Mouse (Mus musculus): ENCODE results near the gene Med12l.
A peak's percentile ranks its signal among the peaks of the same experiment; 100 is the strongest.

Med12l gene

DNA sequence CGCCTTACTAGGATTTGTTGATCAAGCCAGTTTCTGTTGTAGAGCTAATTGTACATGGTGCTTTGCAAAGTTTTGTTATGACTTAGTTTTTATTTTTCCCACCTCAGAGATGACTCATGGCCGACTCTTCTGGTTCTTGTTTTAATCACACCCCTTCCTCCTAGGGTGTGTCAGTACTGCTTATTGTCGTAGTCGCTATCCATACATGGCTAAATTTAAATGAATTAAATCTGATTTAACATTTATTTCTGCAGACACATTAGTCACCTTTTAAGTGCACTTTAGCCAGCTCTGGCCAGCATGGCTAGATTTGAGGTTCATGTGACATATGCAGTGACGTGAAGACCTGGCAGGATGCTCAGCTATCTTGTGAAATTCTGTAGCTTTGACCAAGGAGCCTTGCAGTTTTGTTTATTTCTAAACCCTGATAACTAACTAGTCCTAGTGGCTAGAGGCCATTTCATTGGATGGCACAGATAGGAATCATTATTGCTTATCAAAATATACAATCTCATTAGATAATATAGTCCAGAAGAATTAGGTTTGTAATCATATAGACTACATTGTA is 291.0 kb downstream of the Med12l start:
- DNase-seq (ENCODE audit: extremely low spot score, low read depth, low spot score) = no peak

DNA sequence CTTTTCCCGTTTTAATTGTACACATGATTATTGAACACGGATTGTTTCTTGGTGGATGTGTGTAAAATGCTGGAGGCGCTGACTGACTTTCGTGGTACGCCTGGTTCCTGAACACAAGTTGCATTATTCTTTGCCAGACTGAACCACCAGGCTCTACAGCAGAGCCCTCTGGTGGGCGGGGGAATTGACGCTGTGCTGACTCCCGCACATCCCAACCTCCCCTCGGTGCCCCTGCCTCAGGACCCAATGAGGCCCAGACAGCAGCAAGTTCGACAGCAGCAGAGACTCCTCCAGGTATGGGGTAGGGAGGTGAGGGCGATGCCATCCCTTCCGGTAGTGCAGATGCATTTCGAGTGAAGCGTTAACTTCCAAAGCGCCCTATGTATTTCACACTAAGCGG is 292.0 kb downstream of the Med12l start:
- DNase-seq (ENCODE audit: extremely low spot score, low read depth, low spot score) = no peak

DNA sequence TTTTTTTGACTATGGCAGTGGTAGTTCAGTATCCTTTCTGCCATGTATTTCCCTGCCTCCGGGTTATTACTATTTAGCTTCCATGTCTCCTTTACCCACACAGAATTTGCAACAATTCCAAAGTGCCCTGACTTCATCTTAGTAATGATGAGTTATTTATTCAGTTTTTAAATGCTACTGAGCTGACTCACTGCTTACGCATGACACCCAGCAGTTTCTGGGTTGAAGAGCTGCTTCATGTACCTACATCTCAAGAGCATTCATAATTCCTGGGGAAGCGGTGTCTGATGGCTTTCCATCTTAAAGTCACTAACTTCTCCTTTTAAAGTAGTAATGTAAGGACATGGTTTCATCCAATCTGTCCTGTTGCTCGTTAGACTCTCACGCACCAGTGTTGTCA is 299.3 kb downstream of the Med12l start:
- DNase-seq (ENCODE audit: extremely low spot score, low read depth, low spot score) = no peak

DNA sequence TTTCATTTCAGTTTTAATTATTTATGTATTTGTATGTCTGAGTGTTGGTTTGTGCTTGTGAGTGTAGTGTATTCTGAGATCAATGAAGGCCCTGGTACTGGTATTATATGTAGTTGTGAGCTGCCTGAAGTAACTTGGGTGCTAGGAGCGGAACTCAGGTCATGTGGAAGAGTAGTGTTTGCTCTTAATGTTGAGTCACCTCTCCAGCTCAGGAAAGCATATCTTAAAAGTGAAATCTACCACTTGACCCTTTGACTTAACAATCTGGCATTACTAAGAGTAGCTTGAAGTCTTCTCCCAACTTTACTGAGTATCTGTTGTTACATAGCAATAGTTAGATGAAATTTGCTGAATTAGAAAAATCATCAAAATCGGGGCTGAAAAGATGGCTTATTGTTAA is 299.9 kb downstream of the Med12l start:
- DNase-seq (ENCODE audit: extremely low spot score, low read depth, low spot score) = no peak

DNA sequence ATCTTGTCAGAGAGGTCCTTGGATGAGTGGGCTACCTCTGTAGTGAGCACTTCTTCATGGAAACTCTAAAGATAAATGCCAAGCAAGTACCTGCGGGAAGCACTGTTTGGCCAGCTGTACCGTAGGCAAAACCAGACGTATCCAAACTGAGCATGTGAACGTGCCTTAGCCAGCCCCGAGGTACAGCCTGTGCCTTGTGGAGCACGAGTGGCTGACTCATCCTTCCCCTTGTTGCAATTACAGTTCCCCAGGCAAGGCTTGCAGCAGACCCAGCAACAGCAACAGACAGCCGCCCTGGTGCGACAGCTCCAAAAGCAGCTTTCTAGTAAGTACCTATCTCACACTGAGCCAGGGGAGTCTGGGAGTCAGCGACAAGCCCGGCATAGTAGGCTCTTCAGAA is 307.0 kb downstream of the Med12l start:
- no peak for DNase-seq (ENCODE audit: extremely low spot score, low read depth, low spot score)

DNA sequence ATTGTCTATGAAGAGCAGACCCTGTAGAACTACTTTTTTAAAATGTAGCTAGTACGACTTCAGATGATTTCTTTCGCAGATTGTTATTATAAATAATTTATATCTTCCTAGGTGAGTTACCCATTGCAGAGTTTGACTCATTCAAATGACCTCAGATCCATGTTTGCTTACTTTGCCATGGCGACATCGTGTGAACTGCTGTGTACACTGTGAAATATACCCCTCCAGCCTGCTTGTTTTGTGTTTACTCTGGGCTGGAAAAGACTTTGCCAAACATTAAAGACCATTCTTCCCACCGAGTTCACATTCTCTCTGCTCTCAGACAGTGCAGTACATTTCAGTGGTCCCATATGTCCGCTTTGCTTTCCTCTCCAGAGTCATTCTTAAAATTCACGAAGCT is 310.5 kb downstream of the Med12l start:
- DNase-seq (ENCODE audit: extremely low spot score, low read depth, low spot score) = no peak

DNA sequence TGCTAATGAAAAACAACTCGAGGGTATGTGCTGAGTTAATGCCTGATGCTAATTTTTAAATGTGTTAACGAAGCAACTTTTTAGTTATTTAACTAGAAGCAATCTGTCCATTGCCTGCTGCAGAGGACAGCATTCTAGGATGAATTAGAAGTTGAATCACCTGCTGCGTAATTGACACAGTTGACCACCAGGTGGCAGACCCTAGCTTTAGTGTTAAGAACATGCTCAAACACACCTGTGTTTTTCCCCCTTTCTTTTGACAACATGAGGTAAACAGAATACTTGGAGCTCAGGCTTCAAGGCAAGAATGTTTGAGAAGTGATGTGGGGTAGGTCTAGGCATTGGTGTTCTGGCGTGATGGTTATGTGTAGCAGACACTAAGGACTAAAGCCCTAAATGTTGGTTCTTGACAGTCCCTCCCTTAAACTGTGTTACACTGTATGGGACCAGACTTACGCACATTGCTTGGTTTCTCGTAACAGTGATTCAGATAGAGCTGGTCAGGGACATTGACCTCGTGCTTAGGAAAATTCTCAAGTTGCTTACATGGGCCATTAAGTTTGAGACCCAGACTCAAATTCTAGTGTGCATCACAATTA is 315.8 kb downstream of the Med12l start:
- peak; percentile 37 for DNase-seq (ENCODE audit: extremely low spot score, low read depth, low spot score)

DNA sequence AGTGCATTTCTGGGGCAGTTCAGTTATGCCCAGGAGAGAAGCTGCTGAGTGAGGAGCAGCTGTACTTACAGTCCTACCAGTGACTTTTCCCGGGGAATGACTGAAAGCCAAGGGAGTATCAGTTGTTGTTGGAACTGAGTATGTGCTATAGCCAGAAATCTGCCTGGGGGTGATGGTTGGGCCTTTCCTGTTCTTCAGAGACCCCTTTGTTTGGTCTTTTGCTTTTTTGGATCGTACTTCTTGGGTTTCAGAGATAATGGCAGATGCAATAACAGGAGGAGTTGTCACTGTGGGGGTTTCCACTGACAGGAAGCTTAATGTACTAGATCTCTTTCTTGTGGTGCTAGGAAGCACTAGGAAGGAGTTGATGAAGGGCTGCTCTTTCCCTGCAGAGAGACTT is 322.9 kb downstream of the Med12l start:
- no peak for DNase-seq (ENCODE audit: extremely low spot score, low read depth, low spot score)

DNA sequence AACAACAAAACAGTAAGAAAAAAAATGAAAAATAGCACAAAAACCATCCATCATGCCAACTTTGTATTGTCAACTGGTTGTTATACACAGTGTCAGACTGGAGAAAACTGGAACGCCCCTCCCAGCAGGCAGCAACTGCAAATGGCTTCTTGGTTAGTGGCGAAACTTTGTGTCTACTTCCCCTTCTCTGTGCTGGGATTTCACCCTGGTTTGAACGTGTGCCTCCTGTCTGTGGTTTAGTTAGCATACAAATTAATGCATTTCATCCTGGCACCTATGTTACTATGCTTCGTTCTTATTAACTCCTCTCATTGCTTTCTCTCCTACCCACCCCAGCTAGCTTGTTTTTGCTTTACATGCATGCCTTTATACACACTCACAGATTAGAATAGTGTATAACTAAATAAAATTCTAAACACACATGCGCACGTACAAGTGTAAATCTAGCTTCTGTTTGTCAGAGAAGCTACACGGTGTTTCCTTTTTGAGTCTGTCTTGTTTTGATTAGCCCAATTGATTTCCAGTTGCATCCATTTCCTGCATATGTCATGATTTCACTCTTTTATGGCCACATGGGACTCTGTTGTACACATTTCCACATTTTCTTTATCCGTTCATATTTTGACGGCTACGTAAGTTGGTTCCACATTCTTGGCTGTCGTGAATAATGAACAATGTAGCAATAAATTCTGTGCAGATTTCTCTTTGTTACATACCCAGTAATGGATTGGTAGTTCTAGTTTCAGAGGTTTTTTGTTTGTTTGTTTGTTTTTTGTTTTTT is 336.2 kb downstream of the Med12l start:
- DNase-seq (ENCODE audit: extremely low spot score, low read depth, low spot score) = no peak

DNA sequence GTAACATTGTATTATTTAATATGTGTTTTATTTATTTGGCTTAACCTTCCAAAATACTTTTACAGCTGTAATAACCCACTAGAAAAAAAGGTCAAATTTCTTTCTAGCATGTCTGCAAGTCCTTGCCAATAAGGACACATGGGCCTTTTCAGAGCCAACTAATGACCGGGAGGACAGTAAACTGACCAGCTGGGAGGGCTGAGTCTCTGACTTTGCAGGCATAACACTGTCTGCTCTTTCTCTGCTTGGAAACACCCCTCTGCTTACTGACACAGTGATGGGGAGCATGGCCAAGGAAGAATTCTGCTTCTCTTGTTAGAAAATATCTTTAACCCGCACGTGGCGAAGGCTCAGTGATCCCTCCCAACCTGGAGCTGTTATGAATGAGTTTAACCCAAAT is 337.4 kb downstream of the Med12l start:
- DNase-seq (ENCODE audit: extremely low spot score, low read depth, low spot score) = no peak

DNA sequence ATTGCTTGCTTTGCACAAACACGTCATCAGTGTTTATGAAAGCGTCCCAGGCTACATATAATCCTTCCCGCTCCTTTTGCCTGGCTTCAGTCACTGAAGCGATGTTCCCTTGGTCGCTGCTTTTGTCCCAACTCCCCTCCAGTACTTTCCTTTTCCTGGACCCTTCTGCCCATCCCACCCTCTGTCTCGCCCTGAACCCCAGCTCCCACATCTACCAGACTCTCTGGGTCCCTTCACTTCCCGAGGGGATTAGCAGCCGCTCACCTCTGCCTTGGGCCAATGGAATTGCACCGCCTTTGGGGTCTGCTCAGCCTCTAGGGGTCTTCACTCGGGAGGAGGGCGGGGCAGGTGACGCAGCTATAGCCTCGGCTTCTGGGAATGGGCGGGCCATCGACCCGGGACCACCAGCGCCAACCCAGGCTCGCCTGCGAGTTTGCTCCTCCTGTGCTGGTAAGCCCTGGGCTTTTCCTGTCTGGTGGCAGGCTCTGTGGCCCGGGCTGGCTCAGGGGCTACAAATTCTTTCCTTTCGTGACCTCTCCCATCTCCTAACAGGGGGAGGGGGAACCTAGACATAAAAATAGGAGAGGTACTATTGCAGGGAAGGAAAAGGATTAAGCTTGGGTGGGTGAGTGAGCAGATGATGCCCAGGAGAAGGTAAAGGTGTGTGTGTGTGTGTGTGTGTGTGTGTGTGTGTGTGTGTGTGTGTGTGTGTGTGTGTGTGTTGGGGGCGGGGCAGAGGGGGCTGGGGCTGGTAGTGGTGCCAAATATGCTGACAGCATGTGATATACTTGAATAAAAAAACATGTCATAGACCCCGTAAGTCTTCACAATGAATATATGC is 338.7 kb downstream of the Med12l start, which contains the start of gene Igsf10:
TSS of gene Igsf10 (minus strand) at position 330 of the 841 bp plus-strand sequence.
- DNase-seq (ENCODE audit: extremely low spot score, low read depth, low spot score) = peak; percentile 52

DNA sequence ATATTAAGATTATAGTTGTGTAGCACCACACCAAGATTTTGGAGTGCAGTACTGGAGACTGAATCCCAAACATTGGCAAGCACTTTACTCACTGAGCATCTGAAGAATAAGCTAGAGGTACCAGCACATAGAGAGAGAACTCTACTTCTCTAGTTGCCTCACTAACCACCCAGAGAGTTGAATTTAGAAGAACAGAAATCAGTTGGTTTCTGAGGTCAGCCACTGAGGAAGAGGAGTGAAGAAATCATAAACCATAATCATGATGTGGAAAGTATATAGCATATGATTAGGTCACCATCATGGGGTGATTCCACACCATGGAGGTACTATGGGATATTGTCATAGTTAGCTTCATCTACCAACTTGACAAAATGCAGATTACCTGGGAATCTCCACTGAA is 346.1 kb downstream of the Med12l start:
- DNase-seq (ENCODE audit: extremely low spot score, low read depth, low spot score) = no peak

DNA sequence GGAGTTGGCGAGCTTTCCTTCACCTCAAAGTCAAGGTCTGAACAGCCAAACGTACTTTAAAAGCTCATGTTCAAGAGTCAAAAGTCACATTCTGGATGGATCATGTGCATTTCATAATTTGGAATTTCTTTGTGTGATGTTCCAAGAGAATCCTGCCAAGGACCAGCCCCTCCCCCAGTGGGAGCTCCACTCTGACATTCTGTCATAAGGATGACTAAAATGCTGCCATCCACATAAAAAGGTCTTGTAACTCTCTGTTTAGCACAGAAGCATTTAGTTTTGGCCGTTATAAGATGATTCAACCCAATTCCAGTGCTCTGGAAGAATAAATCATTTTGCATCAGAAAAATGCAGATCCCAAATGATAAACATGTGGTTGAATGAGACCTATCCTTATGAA is 348.5 kb downstream of the Med12l start:
- no peak for DNase-seq (ENCODE audit: extremely low spot score, low read depth, low spot score)

DNA sequence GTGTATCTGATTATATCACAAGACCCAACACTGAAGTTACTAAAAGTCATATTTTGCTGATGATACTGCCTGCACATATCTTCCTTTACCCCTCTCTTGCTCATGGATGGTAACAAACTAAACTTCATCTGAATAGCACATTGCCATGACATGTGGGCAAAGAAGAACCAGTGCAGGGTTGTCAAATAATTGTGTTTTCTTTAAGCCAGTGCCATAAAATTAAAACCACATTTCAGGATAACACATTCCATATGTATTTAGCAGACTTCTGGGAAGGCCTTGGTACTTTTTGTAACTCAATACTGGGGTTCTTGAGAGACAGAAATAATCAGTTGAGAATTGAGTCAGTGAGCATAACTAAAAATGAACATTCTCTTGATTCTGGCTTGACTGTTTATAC is 354.5 kb downstream of the Med12l start:
- peak; percentile 58 for DNase-seq (ENCODE audit: extremely low spot score, low read depth, low spot score)

DNA sequence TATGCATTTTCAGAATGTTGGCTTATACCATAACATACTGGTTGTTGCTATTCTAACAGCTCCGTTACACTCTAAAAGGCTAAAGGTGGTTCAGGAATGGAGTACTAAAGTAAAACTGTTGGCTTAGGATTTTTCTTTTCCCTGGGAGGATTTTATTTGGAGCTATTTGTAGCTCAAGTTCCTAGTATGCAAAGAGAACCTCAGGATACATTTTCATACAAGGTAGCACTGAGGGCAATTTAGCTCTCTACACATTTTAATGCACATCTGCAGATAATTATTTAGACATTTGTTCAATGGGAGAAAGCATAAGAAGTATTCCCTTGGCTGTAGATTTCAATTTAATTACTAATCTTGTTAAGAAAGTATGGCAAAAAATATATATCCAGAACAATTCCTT is 356.3 kb downstream of the Med12l start:
- DNase-seq (ENCODE audit: extremely low spot score, low read depth, low spot score) = no peak

Measured in hindlimb bud, embryonic 11.5 days (tissue).